ENCODE assay signal across 8 mouse cellular contexts in genomic region chr7:98523813-98524361, GRCm38 (mm10). TPM values are rescaled to one million over a fixed set of nuclear protein-coding genes. Genes with fewer than 3 reads are reported as not detected.
A peak's percentile ranks its signal among the peaks of the same experiment; 100 is the strongest.
DNase-seq lines count a peak whose midpoint lies in the region; ATAC-seq and TF ChIP-seq lines count a peak whose summit lies in the region.

No protein-coding gene starts in this region.

- H3K4me3 ChIP-seq in layer of hippocampus, adult 2 months: no peak overlapping the region
- no peak overlapping the region for H3K4me3 ChIP-seq in forebrain, embryonic 13.5 days
- H3K4me3 ChIP-seq in hindbrain, embryonic 13.5 days: no peak overlapping the region
- no peak overlapping the region for H3K4me3 ChIP-seq in limb, embryonic 14.5 days (replicated peaks; ENCODE audit: low read length)
- H3K4me3 ChIP-seq in stomach, embryonic 14.5 days (ENCODE audit: low read depth, low read length): no peak overlapping the region

- no peak for TF ChIP-seq POLR2A in limb, embryonic 14.5 days (IDR thresholded peaks at IDR 0.05; ENCODE audit: borderline replicate concordance, extremely low read depth, insufficient read depth, insufficient read length)

- H3K9me3 ChIP-seq in forebrain, embryonic 13.5 days (replicated peaks): no peaks in the 10 kb centered on the region
- H3K9me3 ChIP-seq in hindbrain, embryonic 13.5 days: no peaks in the 10 kb centered on the region
- no peaks in the 10 kb centered on the region for H3K9me3 ChIP-seq in limb, embryonic 14.5 days (ENCODE audit: control insufficient read depth, low read length)
- H3K9me3 ChIP-seq in stomach, embryonic 14.5 days (ENCODE audit: control insufficient read depth, low read depth, low read length): no peaks in the 10 kb centered on the region

- 10% methylated on average over 7 of the region's 7 CpGs for WGBS in forebrain, embryonic 13.5 days
- 13% methylated on average over 7 of the region's 7 CpGs for WGBS in hindbrain, embryonic 13.5 days
- WGBS in limb, embryonic 14.5 days: under 1% methylated on average over 7 of the region's 7 CpGs
- WGBS in stomach, embryonic 14.5 days: 3% methylated on average over 7 of the region's 7 CpGs

- H3K4me2 ChIP-seq in forebrain, embryonic 13.5 days: peak overlapping the region; percentile 18; the same call in 1 of the 2 replicates
- H3K4me2 ChIP-seq in hindbrain, embryonic 13.5 days: no peak overlapping the region
- H3K4me2 ChIP-seq in limb, embryonic 14.5 days (replicated peaks; ENCODE audit: low read depth, low read length, severe bottlenecking): 0 out of 2 replicates have a peak overlapping the region, but pooled peaks have one; percentile 10
- H3K4me2 ChIP-seq in stomach, embryonic 14.5 days (replicated peaks; ENCODE audit: low read depth, low read length): no peak overlapping the region

- no peaks in the 10 kb centered on the region for H3K36me3 ChIP-seq in forebrain, embryonic 13.5 days (ENCODE audit: poor library complexity, severe bottlenecking)
- no peaks in the 10 kb centered on the region for H3K36me3 ChIP-seq in hindbrain, embryonic 13.5 days
- no peaks in the 10 kb centered on the region for H3K36me3 ChIP-seq in limb, embryonic 14.5 days (ENCODE audit: control insufficient read depth, insufficient read depth, low read length)
- H3K36me3 ChIP-seq in stomach, embryonic 14.5 days (ENCODE audit: control insufficient read depth, insufficient read depth, low read length): no peaks in the 10 kb centered on the region

- ATAC-seq in forebrain, embryonic 13.5 days: peak; percentile 48
- ATAC-seq in hindbrain, embryonic 13.5 days (ENCODE audit: low FRiP score): peak; percentile 52
- ATAC-seq in limb, embryonic 14.5 days (ENCODE audit: low FRiP score, low read depth): peak; percentile 82
- peak; percentile 44; the same call in 1 of the 2 replicates for ATAC-seq in stomach, embryonic 14.5 days (ENCODE audit: insufficient number of reproducible peaks, insufficient read depth, low FRiP score, low read depth)

- peak; percentile 52 for DNase-seq in layer of hippocampus, adult 11-12 months (ENCODE audit: low spot score)
- no peak for DNase-seq in layer of hippocampus, adult 2 months (ENCODE audit: low spot score in 2 of 2)
- peak; percentile 55 for DNase-seq in MN1 (ENCODE audit: low spot score)
- peak; percentile 96 for DNase-seq in limb, embryonic 14.5 days (ENCODE audit: low spot score)
- DNase-seq in left cerebral cortex, adult 11 months (ENCODE audit: low spot score): no peak

- H3K27ac ChIP-seq in layer of hippocampus, adult 2 months: no peak overlapping the region
- H3K27ac ChIP-seq in forebrain, embryonic 13.5 days: peak overlapping the region; percentile 25
- H3K27ac ChIP-seq in hindbrain, embryonic 13.5 days: peak overlapping the region; percentile 61
- peak overlapping the region; percentile 78 for H3K27ac ChIP-seq in limb, embryonic 14.5 days (replicated peaks; ENCODE audit: low read depth, low read length)
- H3K27ac ChIP-seq in stomach, embryonic 14.5 days (ENCODE audit: low read length): peak overlapping the region; percentile 82

- H3K27me3 ChIP-seq in forebrain, embryonic 13.5 days: no peaks in the 10 kb centered on the region
- H3K27me3 ChIP-seq in hindbrain, embryonic 13.5 days: 0 out of 2 replicates have a peak, but pooled peaks cover 3% of the 10 kb centered on the region
- no peaks in the 10 kb centered on the region for H3K27me3 ChIP-seq in limb, embryonic 14.5 days (ENCODE audit: control insufficient read depth, insufficient read depth, low read length)
- H3K27me3 ChIP-seq in stomach, embryonic 14.5 days (ENCODE audit: control insufficient read depth, insufficient read depth, low read length): no peaks in the 10 kb centered on the region

- TF ChIP-seq CTCF in layer of hippocampus, adult 2 months (conservative IDR thresholded peaks at IDR 0.05): no peak

- peaks cover 19% of the 10 kb centered on the region for H3K4me1 ChIP-seq in forebrain, embryonic 13.5 days
- H3K4me1 ChIP-seq in hindbrain, embryonic 13.5 days (replicated peaks): peaks cover 26% of the 10 kb centered on the region
- peaks cover 31% of the 10 kb centered on the region for H3K4me1 ChIP-seq in limb, embryonic 14.5 days (ENCODE audit: control insufficient read depth, insufficient read depth, low read length)
- H3K4me1 ChIP-seq in stomach, embryonic 14.5 days (ENCODE audit: control insufficient read depth, insufficient read depth, low read length): peaks cover 23% of the 10 kb centered on the region

- no peak overlapping the region for H3K9ac ChIP-seq in forebrain, embryonic 13.5 days
- H3K9ac ChIP-seq in hindbrain, embryonic 13.5 days: no peak overlapping the region
- H3K9ac ChIP-seq in limb, embryonic 14.5 days (ENCODE audit: low read depth, low read length, severe bottlenecking): no peak overlapping the region
- no peak overlapping the region for H3K9ac ChIP-seq in stomach, embryonic 14.5 days (replicated peaks; ENCODE audit: low read depth, low read length)

RNA-seq across cellular contexts. Expression of gene Lrrc32, which starts 34.8 kb away (rescaled TPM):
- total RNA-seq in layer of hippocampus, adult 2 months (2021): 1 to 10 TPM; 1.7 to 2.2 TPM
- 1.8 and 2.1 TPM in 2 replicates for polyA plus RNA-seq in forebrain, embryonic 13.5 days (2015; fragmentation: Nextera tagmentation; extraction: Ambion mirVana)
- polyA plus RNA-seq in hindbrain, embryonic 13.5 days (2015; fragmentation: Nextera tagmentation; extraction: Ambion mirVana): 3.1 and 3.9 TPM in 2 replicates
- polyA plus RNA-seq in limb, embryonic 14.5 days (2012; rRNA removed): 12.3 and 16.1 TPM in 2 replicates
- polyA plus RNA-seq in limb, embryonic 14.5 days (2014; fragmentation: Nextera tagmentation; extraction: Ambion mirVana): 8.9 and 10.5 TPM in 2 replicates
- 11.3 and 12.4 TPM in 2 replicates for polyA plus RNA-seq in stomach, embryonic 14.5 days (2014; fragmentation: Nextera tagmentation; extraction: Ambion mirVana)

Comparison
In these comparisons a context has a peak if more than half of its experiments do, and no peak if none do; other contexts are left out.
1. DNase-seq: peak in layer of hippocampus, adult 11-12 months (single experiment), MN1 (single experiment) and limb, embryonic 14.5 days (single experiment); none in layer of hippocampus, adult 2 months (0 of 2) and left cerebral cortex, adult 11 months (single experiment).
2. H3K4me2 ChIP-seq: peak in forebrain, embryonic 13.5 days (single experiment) and limb, embryonic 14.5 days (single experiment); none in hindbrain, embryonic 13.5 days (single experiment) and stomach, embryonic 14.5 days (single experiment).
3. Peak in every context shown above with its lines, with median percentiles within 50 percentile points of each other: ATAC-seq.